Mouse (Mus musculus) testis, adult 2 months (tissue): ENCODE measurements around the gene Abcd2.

Source experiments
- CTCF ChIP-seq: fragments of 200-500 bp; IDR thresholded peaks from 2 replicates; pipeline ENCODE4 v1.5.1; 2012; ENCODE audit warnings: low read depth, mild to moderate bottlenecking, inconsistent platforms, low read length, moderate library complexity; ENCODE audit not compliant: control insufficient read depth, insufficient read depth, insufficient replicate concordance
- POLR2A ChIP-seq: fragments of 200-500 bp; IDR thresholded peaks from 2 replicates; pipeline ENCODE4 v1.6.1; 2012; ENCODE audit warnings: low read depth, mild to moderate bottlenecking, inconsistent platforms, low read length, moderate library complexity; ENCODE audit not compliant: control insufficient read depth

DNA sequence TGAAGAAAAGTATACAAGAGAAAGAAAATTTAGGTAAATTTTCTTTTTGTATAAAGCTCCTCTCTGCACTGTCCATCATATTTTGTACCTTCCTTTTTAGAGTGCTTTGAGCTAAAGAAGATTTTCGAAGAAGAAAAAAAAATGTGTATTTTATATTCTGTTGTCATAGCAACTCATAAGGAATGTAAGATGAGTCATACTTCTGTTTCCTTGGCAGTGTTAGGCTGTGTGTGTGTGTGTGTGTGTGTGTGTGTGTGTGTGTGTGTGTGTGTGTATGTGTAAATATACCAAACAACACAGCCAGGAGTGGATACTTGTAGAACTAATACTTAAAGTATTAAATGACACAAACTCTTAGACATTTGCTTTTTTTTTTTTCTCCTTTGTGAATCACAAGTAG lies 39.0 kb downstream of the Abcd2 start:
- TF ChIP-seq CTCF (no peak), POLR2A (no peak)
